Mouse (Mus musculus) thymus, postnatal 36 days (tissue): ENCODE results near the gene Vsig10.
A peak's percentile ranks its signal among the peaks of the same experiment; 100 is the strongest.
"Not testable (repeated sequence)": the region's sequence is repeated elsewhere in the genome, so short reads cannot be mapped to it uniquely, and the experiment has no call there.

Experiments
- DNase-seq, 2 experiments: peaks; one replicate each; pipeline ENCODE4 v3.0.0; 2022; ENCODE audit warnings: mixed read lengths in 2 of 2

Vsig10 gene

DNA sequence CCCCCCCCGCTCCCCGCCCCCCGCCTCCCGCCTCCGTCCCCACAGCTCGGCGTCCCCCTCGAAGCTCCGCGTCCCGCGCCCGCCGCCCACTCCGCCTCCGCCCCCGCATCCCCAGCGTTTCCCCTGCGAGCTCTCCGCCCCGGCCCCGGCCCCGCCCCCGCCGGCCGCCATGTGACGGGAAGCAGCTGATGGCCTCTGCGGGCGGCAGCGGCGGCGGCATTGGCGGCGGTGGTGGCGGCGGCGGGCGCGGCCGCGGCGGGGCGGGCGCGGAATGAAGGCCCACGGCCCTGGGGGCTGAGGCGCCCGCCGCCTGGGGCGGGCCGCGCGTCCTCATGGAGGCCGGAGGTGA is 38.2 kb downstream of the Vsig10 start, which contains the start of gene Wsb2:
Wsb2 (plus strand) TSS at position 176 of the 349 bp plus-strand sequence.
- peak; percentile 89 to 90 for DNase-seq

DNA sequence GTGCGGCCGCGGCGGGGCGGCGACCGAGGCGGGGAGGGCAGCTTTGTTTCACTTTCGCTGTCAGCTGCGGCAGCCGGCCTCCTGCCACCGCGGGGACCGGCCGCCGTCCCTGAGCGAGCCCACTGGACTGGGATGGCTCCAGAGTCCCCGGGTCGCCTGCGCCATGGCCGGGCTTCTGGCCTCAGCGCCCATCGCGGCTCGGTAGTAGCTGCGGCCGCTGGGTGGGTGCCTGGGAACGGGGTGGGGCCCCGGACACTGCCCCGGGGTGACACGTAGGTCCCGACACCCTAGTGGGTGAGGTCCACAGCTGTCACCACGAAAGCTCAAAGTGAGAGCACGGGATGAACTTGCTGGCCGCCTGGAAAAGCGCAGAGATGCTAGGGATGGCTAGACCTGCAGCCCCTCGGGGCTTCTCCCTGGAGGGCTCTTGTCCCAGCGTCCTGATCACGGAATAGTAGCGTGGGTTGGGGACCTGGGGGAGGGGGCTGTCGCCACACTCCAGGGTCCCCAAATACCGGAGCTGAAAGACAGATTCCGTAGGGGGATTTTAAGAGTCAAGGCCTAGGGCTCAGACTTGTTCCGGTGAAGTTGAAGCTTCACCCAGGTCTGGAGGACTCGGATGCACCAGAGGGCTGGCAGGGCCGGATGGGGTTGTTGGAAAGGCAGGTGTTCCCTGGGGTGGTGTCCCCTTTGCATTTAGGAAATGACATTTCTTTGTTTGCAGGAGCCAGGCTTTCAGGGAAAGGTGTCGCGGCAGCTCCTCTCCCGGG is 38.8 kb downstream of the Vsig10 start:
- peak; percentile 57 to 65 for DNase-seq

DNA sequence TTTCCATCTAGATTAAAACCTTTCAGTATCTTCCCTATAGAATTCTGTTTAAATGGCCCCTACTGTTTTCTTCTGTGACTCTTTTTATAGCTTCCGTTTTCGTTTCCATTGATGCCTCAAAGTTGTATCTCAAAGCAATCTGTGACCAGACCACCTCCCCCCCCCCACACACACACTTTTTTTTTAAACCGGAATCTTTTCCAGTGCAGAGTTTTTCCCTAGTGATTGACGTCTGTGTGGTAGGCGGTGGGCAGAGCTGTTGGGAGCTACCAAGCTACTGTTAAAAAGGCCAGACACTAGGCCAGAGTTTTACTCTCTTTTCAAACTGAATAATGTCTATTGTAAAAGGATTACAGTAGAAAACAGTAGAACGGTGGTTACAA is 39.4 kb downstream of the Vsig10 start:
- no peak for DNase-seq

DNA sequence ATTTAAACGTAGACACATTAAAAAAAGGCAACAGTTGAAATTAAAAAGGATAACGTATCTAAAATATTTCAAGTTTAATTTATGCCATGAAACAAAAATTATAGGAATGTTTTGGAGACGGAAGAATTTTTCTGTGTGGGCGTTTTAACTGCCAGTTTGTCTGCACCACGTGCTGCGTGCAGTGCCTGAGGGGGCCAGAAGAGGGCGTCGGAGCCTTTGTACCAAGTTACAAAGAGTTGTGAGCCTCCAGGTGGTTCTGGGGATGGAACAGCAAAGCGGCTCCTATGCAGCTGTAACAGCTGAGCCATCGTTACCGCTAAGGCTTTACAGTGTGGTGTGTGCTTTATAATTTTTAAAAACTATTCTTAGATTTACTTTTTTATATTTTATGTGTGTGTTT is 39.8 kb downstream of the Vsig10 start:
- peak; percentile 85 for DNase-seq

DNA sequence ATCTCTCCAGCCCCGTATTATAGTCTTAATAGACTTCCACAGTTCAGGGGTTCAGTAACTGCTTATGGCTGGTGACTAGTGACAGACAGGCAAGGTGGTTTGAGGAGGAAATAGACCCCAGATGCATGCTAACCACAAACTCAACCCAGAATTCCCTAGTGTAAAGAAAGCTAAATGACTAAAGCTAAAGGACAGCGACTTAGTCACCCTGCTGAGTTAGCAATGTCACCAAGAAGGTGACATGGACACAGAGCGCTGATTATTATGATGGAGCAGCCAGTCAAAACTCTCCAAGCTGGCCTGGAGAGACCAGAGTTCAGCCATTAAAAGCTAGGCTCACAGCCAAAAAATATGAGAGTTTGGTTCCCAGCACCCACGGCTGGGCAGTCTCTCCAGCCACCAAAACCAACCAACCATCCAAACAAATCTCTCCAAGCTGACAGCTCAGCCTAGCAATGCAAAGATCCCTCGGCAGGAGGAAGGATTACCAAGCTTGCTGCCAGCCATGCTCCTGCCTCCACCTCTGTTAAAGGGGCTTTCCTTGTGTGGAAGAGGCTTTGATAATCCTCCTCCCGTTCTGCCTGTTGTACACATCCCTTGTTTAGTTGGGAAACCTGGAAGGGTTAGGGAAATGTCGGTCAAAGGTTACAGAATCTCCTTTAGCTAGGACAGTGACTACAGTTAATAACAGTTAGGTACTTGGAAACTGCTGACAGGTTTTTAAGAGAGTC is 40.8 kb downstream of the Vsig10 start:
- no peak for DNase-seq

DNA sequence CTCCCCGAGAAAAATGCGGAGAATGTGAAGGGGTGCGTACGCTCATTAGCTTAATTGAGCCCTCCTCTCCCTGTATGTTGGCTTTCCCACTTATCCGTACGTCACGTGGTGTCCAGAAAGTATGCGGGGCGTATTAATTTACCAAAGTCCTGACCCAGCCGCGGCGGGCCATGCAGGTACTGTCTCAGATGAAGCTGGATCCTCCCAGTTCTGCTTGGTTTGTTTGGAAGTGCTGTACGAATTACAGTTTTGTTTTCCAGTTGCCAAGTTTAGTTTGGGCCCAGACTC is 41.3 kb downstream of the Vsig10 start:
- DNase-seq, result no peak

DNA sequence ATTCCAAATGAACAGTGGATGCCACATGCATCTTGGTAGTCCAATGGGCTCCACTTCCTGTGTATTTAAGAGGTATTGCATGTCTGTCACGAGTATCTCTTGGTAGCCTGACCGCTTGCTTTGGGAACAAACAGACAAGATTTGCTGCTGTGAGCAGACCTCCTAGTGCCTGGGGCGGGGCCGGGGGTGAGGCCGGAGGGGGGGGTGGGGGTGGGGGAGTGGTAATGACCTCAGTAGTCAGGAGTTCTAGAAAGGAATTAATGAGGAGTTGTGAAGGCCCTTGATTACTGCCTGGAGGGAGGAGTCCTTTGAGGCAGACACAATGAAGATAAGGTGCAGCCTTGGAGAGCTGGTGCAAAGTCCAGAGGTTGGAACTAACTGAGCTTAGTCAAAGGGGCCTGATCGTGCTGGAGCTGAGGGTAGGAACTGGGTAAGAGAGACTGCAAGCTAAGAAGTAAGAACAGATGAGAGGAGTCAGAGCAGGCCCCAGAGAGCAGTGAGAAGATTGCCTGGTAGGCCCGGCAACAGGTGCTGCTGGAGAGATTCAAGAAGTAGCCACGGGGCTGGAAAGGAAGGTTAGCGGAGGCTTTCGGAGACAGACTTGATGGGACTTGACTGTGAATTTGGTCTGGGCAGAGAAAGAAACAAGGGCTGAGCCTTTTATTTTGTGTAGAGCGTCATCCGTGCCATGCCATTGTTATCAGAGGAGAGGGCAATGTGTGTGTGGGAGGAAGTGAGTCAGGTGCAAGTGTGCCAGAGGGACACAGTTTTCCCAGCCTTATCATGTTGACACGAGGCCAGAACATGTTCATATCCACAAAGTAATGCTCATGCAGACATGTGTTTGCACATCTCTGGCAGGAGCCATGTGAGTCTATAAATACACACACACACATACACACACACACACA is 42.0 kb downstream of the Vsig10 start:
- DNase-seq, result no peak

DNA sequence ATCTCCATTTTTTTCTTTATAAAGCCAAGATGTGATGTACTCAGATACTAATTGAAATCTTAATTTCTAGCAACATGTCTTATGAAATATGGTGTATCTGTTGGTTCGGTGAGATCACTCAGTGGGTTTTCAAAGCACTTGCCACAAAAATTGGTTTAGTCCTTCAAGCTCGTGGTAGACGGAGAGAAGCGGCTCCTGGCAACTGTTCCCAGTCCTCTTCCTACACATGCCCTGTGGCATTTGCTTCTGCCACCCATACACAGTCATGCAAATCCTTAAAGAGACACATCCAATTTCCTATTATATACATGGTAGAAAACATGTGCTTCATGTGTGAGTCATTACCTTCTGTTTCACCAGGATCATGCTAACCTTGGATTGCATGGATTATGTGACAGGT is 42.7 kb downstream of the Vsig10 start:
- no peak for DNase-seq

DNA sequence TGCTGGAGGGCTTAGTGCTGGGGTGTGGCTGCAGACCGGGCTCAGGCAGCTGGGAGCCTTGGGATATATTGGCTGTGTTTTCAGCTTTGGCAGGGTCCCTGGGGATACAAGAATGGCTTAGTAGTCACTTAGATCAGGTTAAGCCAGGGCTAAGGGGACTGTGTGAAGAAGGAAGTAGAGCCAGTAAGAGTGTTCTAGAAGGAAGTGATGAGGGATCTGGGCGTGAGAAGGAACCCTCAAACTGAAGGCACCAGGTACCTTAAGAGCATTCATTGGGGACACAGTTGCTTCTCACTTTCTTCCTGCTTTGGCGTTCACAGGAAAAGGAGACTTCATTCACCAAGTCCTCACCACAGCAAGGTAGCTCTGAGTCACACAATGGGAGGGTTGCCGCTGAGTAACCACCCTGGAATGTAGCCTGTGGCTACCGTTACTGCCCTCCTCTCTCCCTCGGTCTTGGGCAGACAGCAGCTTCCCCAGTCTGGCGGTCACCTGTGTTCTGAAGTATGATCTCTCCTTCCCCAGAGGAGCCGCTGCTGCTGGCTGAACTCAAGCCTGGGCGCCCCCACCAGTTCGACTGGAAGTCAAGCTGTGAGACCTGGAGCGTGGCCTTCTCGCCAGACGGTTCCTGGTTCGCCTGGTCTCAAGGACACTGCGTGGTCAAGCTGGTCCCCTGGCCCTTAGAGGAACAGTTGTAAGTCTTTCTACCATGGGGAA is 44.3 kb downstream of the Vsig10 start:
- no peak for DNase-seq

DNA sequence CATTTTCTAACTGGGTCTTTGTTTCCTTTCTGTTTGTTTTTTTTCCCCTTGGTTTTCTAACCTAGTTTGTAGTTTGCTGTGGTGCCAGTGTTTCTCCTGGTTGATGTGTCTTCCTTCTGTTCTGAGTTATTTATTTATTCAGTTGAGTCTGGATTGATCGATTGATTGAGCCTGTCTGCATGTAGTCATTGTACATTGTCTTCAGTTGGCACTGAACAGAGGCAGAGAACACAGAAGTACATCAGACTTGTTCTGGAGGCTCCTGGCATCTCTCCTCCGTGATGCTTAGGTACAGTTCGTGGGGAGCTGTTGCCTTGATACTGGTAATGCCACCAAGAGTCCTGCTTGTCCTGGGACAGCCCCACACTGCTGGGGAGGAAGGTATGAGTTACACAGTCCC is 45.9 kb downstream of the Vsig10 start:
- DNase-seq, result no peak

DNA sequence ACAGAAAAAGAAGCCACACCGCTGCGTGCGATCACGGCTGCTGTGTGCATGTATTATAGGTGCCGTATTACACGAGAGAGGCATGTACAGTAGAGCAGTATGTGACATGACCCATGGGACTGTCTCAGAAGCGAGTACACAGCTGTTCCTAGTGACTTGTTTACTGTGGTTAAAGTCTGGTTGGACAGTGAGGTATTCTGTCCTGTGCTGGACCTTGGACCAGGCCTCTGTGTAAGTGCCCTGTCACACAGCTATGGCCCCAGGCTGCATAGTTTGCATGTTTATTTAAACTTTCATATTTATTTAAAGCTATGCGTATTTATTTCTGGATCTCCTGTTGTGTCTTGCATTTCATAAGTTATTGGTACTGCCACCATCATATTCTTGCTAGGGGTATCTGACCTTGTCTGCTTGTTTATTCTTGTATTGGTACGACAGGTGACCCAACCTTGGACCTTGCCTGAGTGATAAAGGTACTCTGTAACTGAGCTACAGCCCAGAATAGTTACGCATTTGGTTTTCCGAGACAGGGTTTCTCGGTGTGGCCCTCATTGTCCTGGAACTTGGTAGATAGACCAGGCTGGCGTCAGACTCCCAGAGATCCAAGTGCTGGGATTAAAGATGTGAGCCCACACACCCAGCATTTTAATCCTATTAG is 47.1 kb downstream of the Vsig10 start:
- DNase-seq, result no peak

DNA sequence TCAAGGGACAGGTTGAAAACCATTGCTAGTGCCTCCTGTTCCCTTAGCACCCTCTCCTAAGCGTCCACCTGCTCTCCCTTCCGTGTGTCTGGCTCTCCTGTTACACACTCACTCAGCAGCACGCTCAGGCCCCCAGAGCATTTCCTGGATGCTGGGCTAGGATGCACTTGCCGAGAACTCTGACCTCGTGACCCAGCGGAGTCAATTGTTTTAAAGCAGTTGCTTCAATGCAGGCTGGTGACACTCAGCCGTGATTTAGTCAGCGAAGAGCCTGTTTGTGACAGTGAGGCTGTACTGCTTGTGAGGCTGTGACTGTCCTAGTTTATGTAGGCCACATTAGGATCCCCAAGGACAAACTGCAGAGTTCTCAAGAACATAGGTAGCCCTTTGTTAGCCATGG is 48.3 kb downstream of the Vsig10 start:
- DNase-seq, result no peak

DNA sequence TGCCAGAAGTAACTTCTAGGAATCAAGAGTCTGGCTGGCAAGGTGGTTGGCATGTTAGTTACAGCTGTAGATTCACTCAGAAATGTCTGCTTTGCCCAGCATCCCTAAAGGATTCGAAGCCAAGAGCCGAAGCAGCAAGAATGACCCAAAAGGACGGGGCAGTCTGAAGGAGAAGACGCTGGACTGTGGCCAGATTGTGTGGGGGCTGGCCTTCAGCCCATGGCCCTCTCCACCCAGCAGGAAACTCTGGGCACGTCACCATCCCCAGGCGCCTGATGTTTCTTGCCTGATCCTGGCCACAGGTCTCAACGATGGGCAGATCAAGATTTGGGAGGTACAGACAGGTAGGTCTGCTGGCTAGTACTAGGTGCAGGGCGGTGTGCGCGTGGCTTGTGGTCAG is 51.7 kb downstream of the Vsig10 start:
- DNase-seq, result no peak

DNA sequence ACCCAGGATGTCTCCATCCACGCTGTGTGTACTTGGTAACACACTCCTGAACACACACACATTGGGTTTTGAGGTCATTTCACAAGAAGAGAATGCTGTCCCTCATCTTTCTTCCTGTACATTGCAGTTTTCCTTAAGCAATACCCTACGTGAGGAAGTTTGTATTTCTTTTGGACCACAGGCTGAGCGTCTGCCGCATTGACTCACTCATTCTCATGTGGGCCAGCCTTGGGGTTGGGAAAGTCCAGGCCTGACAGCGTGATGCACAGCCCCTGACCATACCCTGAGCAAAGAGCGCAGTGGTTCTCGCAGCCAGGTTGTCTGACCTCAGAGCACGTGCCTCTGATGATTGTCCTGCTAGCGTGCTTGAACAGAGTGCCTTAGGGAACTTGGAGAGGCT is 54.5 kb downstream of the Vsig10 start:
- no peak for DNase-seq

DNA sequence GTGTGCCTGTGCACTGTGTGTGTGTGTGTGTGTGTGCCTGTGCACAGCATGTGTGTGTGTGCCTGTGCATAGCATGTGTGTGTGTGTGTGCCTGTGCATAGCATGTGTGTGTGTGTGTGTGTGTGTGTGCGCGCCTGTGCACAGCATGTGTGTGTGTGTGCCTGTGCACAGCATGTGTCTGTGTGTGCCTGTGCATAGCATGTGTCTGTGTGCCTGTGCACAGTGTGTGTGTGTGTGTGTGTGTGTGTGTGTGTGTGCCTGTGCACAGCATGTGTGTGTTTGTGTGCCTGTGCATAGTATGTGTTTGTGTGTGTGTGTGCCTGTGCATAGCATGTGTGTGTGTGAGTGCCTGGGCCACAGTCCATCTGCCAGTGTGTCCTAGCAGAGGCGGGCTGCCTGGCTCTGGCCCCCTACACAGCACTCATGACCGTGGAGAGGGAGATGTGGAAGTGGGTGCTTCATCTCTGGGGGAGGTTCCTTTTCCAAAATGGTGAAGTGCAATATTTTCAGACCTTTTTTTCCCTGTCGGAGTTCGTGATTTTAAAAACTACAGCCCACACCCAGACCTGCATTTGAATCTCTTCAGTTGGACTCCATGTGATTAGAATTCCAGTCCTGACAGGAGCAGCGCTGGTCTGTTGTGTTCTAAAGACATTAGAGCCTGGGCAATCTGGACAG is 55.6 kb downstream of the Vsig10 start:
- no peak for DNase-seq

DNA sequence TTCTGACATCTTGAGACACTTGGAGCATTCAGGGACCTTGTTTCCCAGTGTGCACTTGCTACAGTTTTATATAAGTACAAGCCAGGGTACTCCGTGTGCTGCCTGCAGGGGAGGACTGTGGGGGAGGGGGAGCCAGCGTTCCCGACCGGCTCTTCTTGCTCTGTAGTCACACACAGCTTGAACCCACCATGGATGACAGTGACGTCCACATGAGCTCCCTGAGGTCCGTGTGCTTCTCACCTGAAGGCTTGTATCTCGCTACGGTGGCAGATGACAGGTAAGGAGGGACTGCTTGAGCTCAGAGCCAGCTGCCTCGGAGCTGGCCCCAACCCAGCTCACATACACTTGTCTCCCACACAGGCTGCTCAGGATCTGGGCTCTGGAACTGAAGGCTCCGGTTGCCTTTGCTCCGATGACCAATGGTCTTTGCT is 57.5 kb downstream of the Vsig10 start:
- DNase-seq, result no peak

DNA sequence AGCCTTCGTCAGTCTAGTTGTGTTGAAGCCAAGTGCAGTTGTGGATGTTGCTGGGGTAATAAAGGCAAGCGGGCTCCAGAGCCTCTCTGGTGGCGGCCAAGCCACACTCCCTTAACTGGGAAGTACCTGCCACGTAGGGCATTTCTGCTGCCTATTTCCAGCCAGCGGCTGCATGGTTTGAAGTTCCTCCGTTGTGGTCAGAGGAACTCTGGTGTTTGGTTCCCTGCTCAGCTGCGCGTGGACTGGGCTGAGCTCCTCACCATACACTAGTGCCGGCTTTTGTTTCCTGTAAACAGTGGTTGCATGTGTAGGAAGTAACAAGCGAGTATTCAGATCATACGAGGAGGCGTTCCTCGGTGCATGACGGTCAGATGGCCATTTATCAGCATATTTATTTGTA is 58.8 kb downstream of the Vsig10 start:
- DNase-seq, result not testable (repeated sequence)

DNA sequence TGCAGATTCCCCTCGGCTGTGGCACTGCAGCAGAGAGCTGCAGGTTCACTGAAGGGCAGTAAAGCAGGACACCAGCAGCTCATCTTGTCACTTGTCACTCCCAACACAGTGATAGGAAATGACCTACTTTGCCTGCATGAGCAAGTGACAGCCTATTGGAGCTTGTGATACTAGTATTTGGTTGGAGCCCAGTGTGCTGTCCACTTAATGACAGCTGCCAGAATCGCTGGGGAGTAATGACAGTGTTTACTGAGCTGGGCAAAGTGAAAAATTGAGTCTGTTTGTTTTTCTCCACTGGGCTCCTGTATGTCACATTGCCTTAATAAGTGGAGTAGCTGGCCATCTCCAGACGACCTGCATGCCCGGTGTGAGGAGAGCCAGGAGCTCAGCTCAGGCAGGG is 61.3 kb downstream of the Vsig10 start:
- DNase-seq, result no peak

DNA sequence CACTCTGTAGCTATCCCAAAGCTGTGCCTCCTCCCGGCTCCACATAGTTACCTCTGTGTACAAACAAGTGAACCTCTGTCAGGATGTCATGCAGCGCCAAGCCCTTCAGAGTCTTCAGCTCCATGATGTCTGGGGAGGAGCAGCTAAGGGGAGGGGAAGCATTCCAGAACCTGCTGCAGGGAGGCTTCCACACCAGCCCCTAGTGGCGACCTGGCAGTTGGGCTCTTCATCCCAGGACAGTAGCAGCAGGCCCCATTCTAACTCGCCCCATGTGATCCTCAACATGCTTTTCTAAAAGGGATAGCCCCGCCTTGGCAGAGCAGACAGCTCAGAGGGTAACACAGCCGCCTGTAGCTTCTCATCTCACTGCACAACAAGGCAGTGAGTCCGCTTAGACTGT is 62.9 kb downstream of the Vsig10 start:
- no peak for DNase-seq

DNA sequence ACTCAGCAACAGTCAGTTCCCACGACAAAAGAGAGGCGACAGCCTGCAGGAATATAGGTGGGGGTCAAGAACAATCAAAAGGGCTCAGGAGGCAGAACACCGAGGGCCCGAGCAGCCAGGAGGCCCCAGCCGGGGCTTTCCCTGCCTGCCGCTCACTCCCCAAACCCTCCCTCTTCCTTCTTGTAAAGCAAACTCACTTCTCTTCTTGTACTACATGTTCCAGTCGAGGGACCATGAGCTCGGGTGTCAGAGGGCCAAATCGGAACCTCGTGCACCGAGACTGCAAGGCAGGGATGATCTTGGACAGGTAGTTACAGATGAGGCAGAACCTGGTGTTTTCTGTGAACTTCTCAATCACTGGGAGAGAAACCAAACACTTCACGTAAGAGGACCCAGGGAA is 64.3 kb downstream of the Vsig10 start:
- DNase-seq, result no peak

DNA sequence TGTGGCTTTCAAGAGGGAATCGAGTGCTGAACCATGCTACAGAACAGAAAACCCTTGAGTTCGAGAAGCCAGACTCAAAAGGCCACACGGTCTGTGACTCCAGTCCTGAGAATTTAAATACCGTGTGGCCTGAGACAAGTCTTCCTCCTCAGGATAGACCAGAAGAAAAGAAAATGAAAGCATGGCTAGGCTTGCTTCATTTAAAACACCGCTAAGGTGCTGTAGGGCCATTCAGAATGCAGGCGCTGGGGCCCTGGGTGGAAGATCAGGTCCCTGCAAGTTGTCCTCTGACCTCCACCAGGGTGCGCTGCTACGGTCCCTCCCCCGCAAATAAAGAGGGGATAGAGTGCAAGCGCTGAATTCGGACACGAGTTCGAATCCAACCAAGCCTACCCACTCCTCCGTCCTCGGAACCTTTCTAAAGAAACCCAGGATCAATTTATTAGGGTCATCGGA is 69.4 kb downstream of the Vsig10 start:
- DNase-seq, result peak; percentile 75 to 80

DNA sequence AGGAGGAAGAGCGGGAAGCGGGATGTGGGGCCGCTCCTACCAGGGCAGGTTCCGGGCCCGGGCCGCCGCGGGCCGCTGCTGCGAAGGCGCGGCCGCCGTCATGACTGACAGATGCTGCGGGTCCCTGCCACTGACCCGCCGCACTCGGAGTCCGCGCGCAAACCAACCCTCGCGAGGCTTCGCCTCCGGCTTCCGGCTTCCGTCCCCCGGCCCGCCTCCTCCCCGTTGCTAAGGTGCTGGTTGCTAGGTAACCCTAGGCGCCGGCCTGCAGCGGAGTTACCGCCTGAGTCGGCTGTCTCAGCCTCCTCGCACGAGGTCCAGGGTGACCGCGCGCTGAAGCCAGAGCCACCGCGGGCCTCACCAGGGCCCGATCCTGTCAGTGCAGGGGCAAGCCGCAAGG is 70.0 kb downstream of the Vsig10 start, which contains the start of gene Rfc5:
Rfc5 (minus strand) TSS at position 171 of the 400 bp plus-strand sequence.
- DNase-seq, result peak; percentile 92 to 94
